9 mouse cellular contexts compared by ENCODE assay signal in the genomic region with DNA sequence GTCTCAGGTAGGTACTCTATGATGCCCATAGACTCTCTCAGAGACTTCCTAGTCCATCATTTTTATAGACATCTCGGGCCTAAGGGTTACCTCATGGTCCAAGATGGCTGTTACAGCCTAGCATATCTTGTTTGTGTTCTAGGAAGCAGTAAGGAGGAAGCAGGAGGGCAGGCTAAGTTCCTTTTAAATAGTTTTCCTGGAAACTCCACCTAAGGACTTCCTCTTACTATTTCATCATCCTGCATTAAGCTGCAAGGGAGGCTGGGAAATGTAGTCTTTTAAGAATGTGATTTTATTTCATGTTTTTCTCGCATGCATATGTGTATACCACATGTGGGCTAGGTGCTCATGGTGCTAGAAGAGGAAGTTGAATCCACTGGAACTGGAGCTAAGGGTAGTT. TPM values are rescaled to one million over a fixed set of nuclear protein-coding genes. Genes with fewer than 3 reads are reported as not detected.
A peak's percentile ranks its signal among the peaks of the same experiment; 100 is the strongest.
DNase-seq lines count a peak whose midpoint lies in the region; TF ChIP-seq lines count a peak whose summit lies in the region.
"Had no signal": no experiment of that assay in that cellular context is flagged by ENCODE, and none has a peak within 500 bp of the region (broad histone marks: within the 10 kb centered on the region; RNA-seq: fewer than 3 reads in every experiment).

No protein-coding gene starts in this region.

- no peak overlapping the region for H3K27ac ChIP-seq in thymus, adult 2 months (ENCODE audit: control insufficient read depth, insufficient read depth, low read length)
- H3K27ac ChIP-seq: forebrain, embryonic 12.5 days had no signal

- no peak overlapping the region for H3K4me3 ChIP-seq in thymus, adult 2 months (ENCODE audit: control insufficient read depth, insufficient read depth, low read length)
- H3K4me3 ChIP-seq: forebrain, embryonic 12.5 days had no signal

- WGBS in thymus, adult 2 months: 44% methylated on average over 2 of the region's 2 CpGs

- no peaks in the 10 kb centered on the region for H3K36me3 ChIP-seq in thymus, adult 2 months (ENCODE audit: control insufficient read depth, insufficient read depth, low read length)
- H3K36me3 ChIP-seq: forebrain, embryonic 12.5 days had no signal

- H3K27me3 ChIP-seq in thymus, adult 2 months (ENCODE audit: control insufficient read depth, insufficient read depth, low read length): no peaks in the 10 kb centered on the region
- H3K27me3 ChIP-seq: forebrain, embryonic 12.5 days had no signal

- TF ChIP-seq CTCF in thymus, adult 2 months (IDR thresholded peaks at IDR 0.05; ENCODE audit: borderline replicate concordance, control insufficient read depth, extremely low read depth, insufficient read depth, low read length, poor library complexity): no peak

- TF ChIP-seq POLR2A in thymus, adult 2 months (IDR thresholded peaks at IDR 0.05; ENCODE audit: control insufficient read depth, extremely low read depth, insufficient read depth, low read length, poor library complexity): no peak

- no peaks in the 10 kb centered on the region for H3K4me1 ChIP-seq in thymus, adult 2 months (replicated peaks; ENCODE audit: control insufficient read depth, insufficient read depth, low read length)
- H3K4me1 ChIP-seq: forebrain, embryonic 12.5 days had no signal

- peak; percentile 23 for DNase-seq in embryo, embryonic 10.5 days (ENCODE audit: low spot score)
- DNase-seq in embryo, embryonic 9.5 days (ENCODE audit: extremely low spot score): no peak
- peak; percentile 8 for DNase-seq in thymus, adult 2 months
- DNase-seq in thymus, postnatal 36 days: no peak
- DNase-seq in liver: peak; percentile 22
- DNase-seq in yolk sac, embryonic 10.5 days (ENCODE audit: low spot score): peak; percentile 14
- no peak for DNase-seq in right cerebral cortex, postnatal 36 days (ENCODE audit: low spot score in 2 of 2)
- no peak for DNase-seq in cerebellum, adult 8-10 months

RNA-seq across cellular contexts. Expression of a gene that starts 6.2 kb away (rescaled TPM):
- polyA plus RNA-seq in thymus, adult 2 months (2012; rRNA removed): 28.4 and 29.5 TPM in 2 replicates

RNA-seq across cellular contexts. Expression of a gene that starts 31.6 kb away (rescaled TPM):
- 81.7 and 94.8 TPM in 2 replicates for polyA plus RNA-seq in thymus, adult 2 months (2012; rRNA removed)

Comparison
In these comparisons a context has a peak if more than half of its experiments do, and no peak if none do; other contexts are left out.
1. DNase-seq: peak in embryo, embryonic 10.5 days (single experiment), thymus, adult 2 months (single experiment), liver (single experiment) and yolk sac, embryonic 10.5 days (single experiment); none in embryo, embryonic 9.5 days (single experiment), thymus, postnatal 36 days (0 of 2), right cerebral cortex, postnatal 36 days (0 of 2) and cerebellum, adult 8-10 months (single experiment).